Comparison of ENCODE assay signal across 8 mouse cellular contexts in the genomic region with DNA sequence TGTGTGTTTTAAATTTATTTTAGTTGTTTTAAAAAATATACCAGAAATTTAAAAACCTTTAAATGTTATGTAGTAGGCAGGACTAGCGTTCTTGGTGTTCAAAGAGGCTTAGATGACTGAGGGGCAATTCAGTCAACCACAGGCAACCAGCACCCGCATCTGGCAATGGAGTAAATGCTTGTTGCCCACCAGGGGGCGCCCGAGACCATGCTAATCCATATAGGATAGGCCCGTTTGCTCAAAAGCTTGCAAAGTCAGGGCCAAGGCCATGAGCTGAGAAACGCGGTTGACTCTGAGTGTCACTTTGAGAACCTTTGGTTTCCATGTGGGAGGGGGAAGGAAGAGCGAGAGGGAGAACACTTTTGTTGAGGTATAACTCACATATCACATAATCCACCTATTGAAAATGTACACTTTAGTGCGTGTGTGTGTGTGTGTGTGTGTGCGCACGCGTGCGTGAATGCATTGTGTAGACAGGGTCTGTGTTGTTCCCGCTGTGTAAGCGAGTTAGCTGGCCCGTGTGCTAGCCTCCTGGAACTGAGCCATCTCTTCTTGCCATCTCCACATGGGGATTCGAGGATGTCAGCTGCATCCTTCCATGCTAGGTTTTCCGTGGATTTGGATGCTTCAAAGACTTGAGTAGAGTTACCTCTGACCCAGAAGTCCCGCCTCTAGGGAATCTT. TPM values are rescaled to one million over a fixed set of nuclear protein-coding genes. Genes with fewer than 3 reads are reported as not detected.
DNase-seq lines count a peak whose midpoint lies in the region; ATAC-seq lines count a peak whose summit lies in the region.

No protein-coding gene starts in this region.

- no peak overlapping the region for H3K27ac ChIP-seq in embryonic facial prominence, embryonic 13.5 days
- no peak overlapping the region for H3K27ac ChIP-seq in kidney, embryonic 15.5 days

- 46% methylated on average over 19 of the region's 19 CpGs for WGBS in embryonic facial prominence, embryonic 13.5 days
- WGBS in kidney, embryonic 15.5 days = 47% methylated on average over 19 of the region's 19 CpGs

- ATAC-seq in embryonic facial prominence, embryonic 13.5 days (ENCODE audit: insufficient number of reproducible peaks, insufficient read depth, low FRiP score, low TSS enrichment, low read depth) = peak; percentile 65; the same call in 1 of the 2 replicates
- 0 out of 2 replicates have a peak, but pooled peaks have one; percentile 47 for ATAC-seq in kidney, embryonic 15.5 days (replicated peaks; ENCODE audit: low FRiP score)

- peak; percentile 87 for DNase-seq in A20 (ENCODE audit: low read depth, low spot score)
- DNase-seq in adrenal gland, postnatal 4 days (ENCODE audit: low spot score in 2 of 2) = peak; percentile 75 to 89
- peak; percentile 86 for DNase-seq in heart, adult 8-10 months (ENCODE audit: low spot score)
- DNase-seq in liver = peak; percentile 91
- DNase-seq in naive thymus-derived CD4-positive, alpha-beta T cell, adult 2 months (ENCODE audit: low read depth) = peak; percentile 94
- peak; percentile 83 to 96 for DNase-seq in spleen, postnatal 4 days (ENCODE audit: low spot score in 2 of 2)

- H3K9me3 ChIP-seq in embryonic facial prominence, embryonic 13.5 days = no peaks in the 10 kb centered on the region
- no peaks in the 10 kb centered on the region for H3K9me3 ChIP-seq in kidney, embryonic 15.5 days (replicated peaks)

- no peaks in the 10 kb centered on the region for H3K36me3 ChIP-seq in embryonic facial prominence, embryonic 13.5 days
- no peaks in the 10 kb centered on the region for H3K36me3 ChIP-seq in kidney, embryonic 15.5 days

- H3K27me3 ChIP-seq in embryonic facial prominence, embryonic 13.5 days = peaks cover 14% of the 10 kb centered on the region
- peaks cover 23% of the 10 kb centered on the region for H3K27me3 ChIP-seq in kidney, embryonic 15.5 days

- no peak overlapping the region for H3K9ac ChIP-seq in embryonic facial prominence, embryonic 13.5 days
- no peak overlapping the region for H3K9ac ChIP-seq in kidney, embryonic 15.5 days

- no peak overlapping the region for H3K4me3 ChIP-seq in embryonic facial prominence, embryonic 13.5 days
- H3K4me3 ChIP-seq in kidney, embryonic 15.5 days (replicated peaks) = no peak overlapping the region

- no peak overlapping the region for H3K4me2 ChIP-seq in embryonic facial prominence, embryonic 13.5 days
- no peak overlapping the region for H3K4me2 ChIP-seq in kidney, embryonic 15.5 days

- peaks cover 18% of the 10 kb centered on the region for H3K4me1 ChIP-seq in embryonic facial prominence, embryonic 13.5 days
- peaks cover 23% of the 10 kb centered on the region for H3K4me1 ChIP-seq in kidney, embryonic 15.5 days

RNA-seq across cellular contexts. Expression of a gene that starts 32.8 kb away (rescaled TPM):
- total RNA-seq in adrenal gland, postnatal 4 days (2021) = 10 to 100 TPM; 13.2 to 16.8 TPM
- polyA plus RNA-seq in embryonic facial prominence, embryonic 13.5 days (2015; fragmentation: Nextera tagmentation; extraction: Ambion mirVana) = 12.3 and 13.2 TPM in 2 replicates
- 10 to 100 TPM; 19.9 to 28.9 (median 23.1) TPM for total RNA-seq in heart, adult 8-10 months (2022)
- polyA plus RNA-seq in kidney, embryonic 15.5 days (2015; fragmentation: Nextera tagmentation; extraction: Ambion mirVana) = 14.2 and 16.0 TPM in 2 replicates
